ENCODE assay signal across 8 mouse cellular contexts in the genomic region with DNA sequence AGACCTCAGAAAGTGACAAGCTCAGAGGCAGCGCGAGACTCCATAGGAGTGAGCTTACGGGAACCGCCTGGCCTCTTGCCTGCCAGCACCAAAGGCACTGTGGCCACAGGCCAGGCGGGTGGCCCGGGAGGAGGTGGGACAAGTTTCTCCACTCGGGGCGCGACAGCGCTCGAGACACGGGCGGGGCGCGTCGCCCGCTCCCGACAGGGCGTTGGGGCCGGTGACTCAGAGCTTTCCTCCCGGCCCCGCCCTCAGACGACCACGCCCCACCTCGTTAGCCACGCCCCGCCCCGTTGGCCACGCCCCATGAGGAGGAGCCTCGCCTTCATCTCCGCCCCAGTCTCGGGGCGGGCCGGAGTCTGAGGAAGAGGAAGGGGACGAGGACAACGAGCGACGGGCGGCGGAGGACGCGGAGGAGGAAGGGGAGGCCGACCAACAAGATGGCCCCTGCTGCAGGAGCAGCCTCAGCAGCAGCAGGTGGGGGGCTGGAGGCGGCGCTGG. TPM values are rescaled to one million over a fixed set of nuclear protein-coding genes. Genes with fewer than 3 reads are reported as not detected.
DNase-seq lines count a peak whose midpoint lies in the region; ATAC-seq and TF ChIP-seq lines count a peak whose summit lies in the region.

Gene Rc3h1 (plus strand): TSS at position 362 of the 501 bp plus-strand sequence.

- no peak for TF ChIP-seq EP300 in MEL (IDR thresholded peaks at IDR 0.05; ENCODE audit: low read depth in 1 of 2, low read length in 2 of 2)

- no peak for TF ChIP-seq CTCF in MEL (IDR thresholded peaks at IDR 0.05 in 2 of 3, conservative IDR thresholded peaks at IDR 0.05 in 1 of 3; ENCODE audit: control insufficient read depth in 1 of 3, insufficient read depth in 1 of 3, low read depth in 2 of 3, low read length in 3 of 3, poor library complexity in 1 of 3, severe bottlenecking in 1 of 3)
- no peak for TF ChIP-seq CTCF in cerebellum, adult 2 months (IDR thresholded peaks at IDR 0.05; ENCODE audit: borderline replicate concordance, insufficient read depth, low read depth, low read length)
- TF ChIP-seq CTCF in forebrain, postnatal 0 days (IDR thresholded peaks at IDR 0.05; ENCODE audit: low read depth): no peak

- no peaks in the 10 kb centered on the region for H3K9me3 ChIP-seq in MEL (replicated peaks; ENCODE audit: insufficient read depth, low read length)
- H3K9me3 ChIP-seq in forebrain, postnatal 0 days (ENCODE audit: low read length): no peaks in the 10 kb centered on the region
- H3K9me3 ChIP-seq in lung, embryonic 15.5 days: no peaks in the 10 kb centered on the region

- H3K79me2 ChIP-seq in MEL (ENCODE audit: control insufficient read depth, insufficient read depth, low read length, poor library complexity): peaks cover 32% of the 10 kb centered on the region

- peak; percentile 94 for ATAC-seq in forebrain, postnatal 0 days
- ATAC-seq in lung, embryonic 15.5 days (ENCODE audit: borderline replicate concordance, extremely low read depth, low FRiP score, low TSS enrichment): peak; percentile 95

- H3K4me1 ChIP-seq in MEL (ENCODE audit: control insufficient read depth in 1 of 2, insufficient read depth in 2 of 2, low read length in 2 of 2): peaks cover 0 to 27% of the 10 kb centered on the region in 2 experiments
- peaks cover 5% of the 10 kb centered on the region; the same call in 1 of the 2 replicates for H3K4me1 ChIP-seq in cerebellum, adult 2 months (ENCODE audit: control insufficient read depth, insufficient read depth, low read length)
- H3K4me1 ChIP-seq in forebrain, postnatal 0 days (ENCODE audit: insufficient read depth): peaks cover 15% of the 10 kb centered on the region
- peaks cover 3% of the 10 kb centered on the region; the same call in 1 of the 2 replicates for H3K4me1 ChIP-seq in lung, embryonic 15.5 days

- H3K27ac ChIP-seq in MEL (ENCODE audit: control insufficient read depth, low read depth, low read length): peak within 1 kb of the TSS; percentile 58
- H3K27ac ChIP-seq in cerebellum, adult 2 months (ENCODE audit: insufficient read depth, low read length): peak within 1 kb of the TSS; percentile 70
- peak within 1 kb of the TSS; percentile 87 for H3K27ac ChIP-seq in forebrain, postnatal 0 days (ENCODE audit: low read depth, low read length)
- peak within 1 kb of the TSS; percentile 93 for H3K27ac ChIP-seq in lung, embryonic 15.5 days

- under 1% methylated on average over 45 of the region's 45 CpGs for WGBS in cerebellum, adult 2 months
- under 1% methylated on average over 43 of the region's 45 CpGs for WGBS in forebrain, postnatal 0 days
- under 1% methylated on average over 42 of the region's 45 CpGs for WGBS in lung, embryonic 15.5 days

- peaks cover 0 to 31% of the 10 kb centered on the region in 2 experiments; a peak in 3 of 4 replicates for H3K36me3 ChIP-seq in MEL (ENCODE audit: control insufficient read depth in 1 of 2, insufficient read depth in 2 of 2, low read length in 2 of 2)
- H3K36me3 ChIP-seq in forebrain, postnatal 0 days (ENCODE audit: insufficient read depth): no peaks in the 10 kb centered on the region
- H3K36me3 ChIP-seq in lung, embryonic 15.5 days: no peaks in the 10 kb centered on the region

- TF ChIP-seq RAD21 in MEL (IDR thresholded peaks at IDR 0.05; ENCODE audit: low read depth, low read length): no peak

- peak within 1 kb of the TSS; percentile 91 for H3K9ac ChIP-seq in MEL (ENCODE audit: control insufficient read depth, low read depth, low read length, poor library complexity, severe bottlenecking)
- H3K9ac ChIP-seq in forebrain, postnatal 0 days: peak within 1 kb of the TSS; percentile 96
- H3K9ac ChIP-seq in lung, embryonic 15.5 days: peak within 1 kb of the TSS; percentile 93

- TF ChIP-seq POLR2A in MEL (IDR thresholded peaks at IDR 0.05; ENCODE audit: control insufficient read depth in 1 of 2, insufficient read depth in 1 of 2, low read depth in 1 of 2, low read length in 2 of 2, poor library complexity in 1 of 2): peak; percentile 88 to 89; a peak in 2 of 4 replicates
- TF ChIP-seq POLR2A in cerebellum, adult 2 months (IDR thresholded peaks at IDR 0.05; ENCODE audit: borderline replicate concordance, insufficient read depth, low read length): peak; percentile 85

- no peaks in the 10 kb centered on the region for H3K27me3 ChIP-seq in MEL (ENCODE audit: control insufficient read depth in 1 of 2, insufficient read depth in 2 of 2, low read length in 2 of 2)
- no peaks in the 10 kb centered on the region for H3K27me3 ChIP-seq in cerebellum, adult 2 months (ENCODE audit: control insufficient read depth, insufficient read depth, low read length)
- H3K27me3 ChIP-seq in forebrain, postnatal 0 days (ENCODE audit: insufficient read depth, low read length): no peaks in the 10 kb centered on the region
- H3K27me3 ChIP-seq in lung, embryonic 15.5 days: no peaks in the 10 kb centered on the region

- H3K4me2 ChIP-seq in forebrain, postnatal 0 days (ENCODE audit: low read depth): peak within 1 kb of the TSS; percentile 58
- peak within 1 kb of the TSS; percentile 57 for H3K4me2 ChIP-seq in lung, embryonic 15.5 days

- peak within 1 kb of the TSS; percentile 86 to 99 for H3K4me3 ChIP-seq in MEL (ENCODE audit: control insufficient read depth in 1 of 2, insufficient read depth in 1 of 2, low read depth in 2 of 2, low read length in 2 of 2)
- H3K4me3 ChIP-seq in cerebellum, adult 2 months (replicated peaks; ENCODE audit: insufficient read depth, low read depth, low read length): peak within 1 kb of the TSS; percentile 72
- H3K4me3 ChIP-seq in forebrain, postnatal 0 days (ENCODE audit: low read depth, low read length): peak within 1 kb of the TSS; percentile 83
- H3K4me3 ChIP-seq in lung, embryonic 15.5 days: peak within 1 kb of the TSS; percentile 99

- peak; percentile 95 for DNase-seq in MEL (ENCODE audit: low read depth, low spot score)
- DNase-seq in cerebellum, adult 2 months: peak; percentile 96 to 100
- peak; percentile 96 for DNase-seq in forebrain, postnatal 0 days
- peak; percentile 100 for DNase-seq in heart, postnatal 4 days
- peak; percentile 93 to 96 for DNase-seq in layer of hippocampus, adult 8-10 months (ENCODE audit: low spot score in 2 of 2)
- DNase-seq in ovary, adult 18-20 months (ENCODE audit: low spot score): peak; percentile 91
- peak; percentile 96 for DNase-seq in thymus, postnatal 0 days (ENCODE audit: low spot score)

TF ChIP-seq in MEL, 35 proteins besides CTCF, POLR2A, EP300 and RAD21 (continues in another document):
- TF ChIP-seq TAL1 (IDR thresholded peaks at IDR 0.05; ENCODE audit: low read length) (no peak), HCFC1 (IDR thresholded peaks at IDR 0.05; ENCODE audit: low read depth, low read length) (peak; percentile 75), JUND (IDR thresholded peaks at IDR 0.05; ENCODE audit: low read depth, low read length) (no peak), BHLHE40 (IDR thresholded peaks at IDR 0.05; ENCODE audit: borderline replicate concordance, low read depth, low read length) (no peak), MEF2A (IDR thresholded peaks at IDR 0.05; ENCODE audit: extremely low read depth, insufficient replicate concordance, low read depth, low read length, poor library complexity, severe bottlenecking) (no peak), NELFE (IDR thresholded peaks at IDR 0.05; ENCODE audit: low read depth, low read length) (peak; percentile 87), MAX (IDR thresholded peaks at IDR 0.05; ENCODE audit: low read length) (no peak; the same call in 1 of the 2 replicates), CHD2 (IDR thresholded peaks at IDR 0.05; ENCODE audit: low read length) (no peak), MYC (IDR thresholded peaks at IDR 0.05; ENCODE audit: low read depth, low read length) (no peak), ELF1 (IDR thresholded peaks at IDR 0.05; ENCODE audit: low read depth, low read length) (peak; percentile 68), NRF1 (IDR thresholded peaks at IDR 0.05; ENCODE audit: insufficient read depth, low read depth, low read length, poor library complexity, severe bottlenecking) (no peak), TBP (IDR thresholded peaks at IDR 0.05; ENCODE audit: low read depth, low read length) (peak; percentile 30; the same call in 1 of the 2 replicates), MXI1 (IDR thresholded peaks at IDR 0.05; ENCODE audit: low read depth, low read length) (peak; percentile 43), POLR2AphosphoS2 (IDR thresholded peaks at IDR 0.05; ENCODE audit: low read length) (peak; percentile 85; the same call in 1 of the 2 replicates), SMC3 (IDR thresholded peaks at IDR 0.05; ENCODE audit: low read depth, low read length) (no peak), ZC3H11A (IDR thresholded peaks at IDR 0.05; ENCODE audit: low read depth, low read length) (no peak), MAFK (IDR thresholded peaks at IDR 0.05; ENCODE audit: borderline replicate concordance, low read depth, low read length) (no peak), KAT2A (conservative IDR thresholded peaks at IDR 0.05; ENCODE audit: low read depth, low read length) (no peak), MAZ (IDR thresholded peaks at IDR 0.05; ENCODE audit: low read depth, low read length) (0 out of 2 replicates have a peak, but pooled peaks have one; percentile 55), UBTF (IDR thresholded peaks at IDR 0.05; ENCODE audit: borderline replicate concordance, insufficient read depth, low read depth, low read length) (no peak), USF2 (IDR thresholded peaks at IDR 0.05; ENCODE audit: borderline replicate concordance in 1 of 2, insufficient read depth in 1 of 2, low read depth in 1 of 2, low read length in 2 of 2) (no peak), ZMIZ1 (IDR thresholded peaks at IDR 0.05; ENCODE audit: low read depth, low read length) (peak; percentile 75; the same call in 1 of the 2 replicates), GATA1 (IDR thresholded peaks at IDR 0.05; ENCODE audit: low read depth, low read length) (no peak), TCF12 (IDR thresholded peaks at IDR 0.05; ENCODE audit: low read depth, low read length) (no peak; the same call in 1 of the 2 replicates), MYB (IDR thresholded peaks at IDR 0.05; ENCODE audit: low read depth, low read length) (no peak)

RNA-seq across cellular contexts. Expression of gene Rc3h1, which starts in this region (rescaled TPM):
- total RNA-seq in MEL (2012; rRNA removed): 14.2 and 15.2 TPM in 2 replicates
- polyA plus RNA-seq in MEL (2012; ENCODE audit: insufficient read depth in 1 of 2, insufficient read length in 2 of 2, low read depth in 1 of 2, low replicate concordance in 2 of 2, missing spikeins in 1 of 2): 1 to 10 TPM in 1 of 2 experiments, not detected in 1; 6.2 TPM
- 12.0 TPM in 2 replicates for polyA plus RNA-seq in cerebellum, adult 2 months (2012; rRNA removed)
- 14.9 and 20.8 TPM in 2 replicates for total RNA-seq in forebrain, postnatal 0 days (2014; rRNA removed)
- polyA plus RNA-seq in forebrain, postnatal 0 days (2015; fragmentation: Nextera tagmentation; extraction: Ambion mirVana): 3.3 and 6.1 TPM in 2 replicates
- total RNA-seq in heart, postnatal 4 days (2021): 10 to 100 TPM; 34.1 to 35.0 TPM
- 10 to 100 TPM; 36.7 to 46.8 (median 43.7) TPM for total RNA-seq in layer of hippocampus, adult 8-10 months (2022)
- polyA plus RNA-seq in lung, embryonic 15.5 days (2015; fragmentation: Nextera tagmentation; extraction: Ambion mirVana): 7.9 and 9.8 TPM in 2 replicates
- 8.0 and 10.8 TPM in 2 replicates for polyA plus RNA-seq in thymus, postnatal 0 days (2015; fragmentation: Nextera tagmentation; extraction: Ambion mirVana)

Comparison
In these comparisons a context has a peak if more than half of its experiments do, and no peak if none do; other contexts are left out.
1. Peak in every context shown above with its lines: DNase-seq, ATAC-seq, H3K4me3 ChIP-seq and H3K27ac ChIP-seq.